Mouse (Mus musculus) testis, adult 2 months (tissue): ENCODE measurements at regions not wholly inside any gene's neighbourhood (a gene's known extent, or its start where the extent isn't known, plus 50 kb on each side); places are given as distances from the start of the nearest gene placed in this dataset.

Experiments used
- H3K27ac ChIP-seq: fragments of 200-500 bp; 2 replicates; pipeline ENCODE4 v1.5.1; 2012; ENCODE audit warnings: low read depth, low read length; ENCODE audit not compliant: control insufficient read depth, insufficient read depth
- H3K27me3 ChIP-seq: fragments of 200-500 bp; 2 replicates; pipeline ENCODE4 v1.6.1; 2012; ENCODE audit warnings: mild to moderate bottlenecking, low read length, moderate library complexity; ENCODE audit not compliant: control insufficient read depth, insufficient read depth
- H3K36me3 ChIP-seq: fragments of 200-500 bp; 2 replicates; pipeline ENCODE4 v1.6.1; 2012; ENCODE audit warnings: mild to moderate bottlenecking, low read length; ENCODE audit not compliant: control insufficient read depth, insufficient read depth
- H3K4me1 ChIP-seq: fragments of 200-500 bp; 2 replicates; pipeline ENCODE4 v1.6.1; 2012; ENCODE audit warnings: low read length; ENCODE audit not compliant: control insufficient read depth, insufficient read depth
- H3K4me3 ChIP-seq: fragments of 200-500 bp; 2 replicates; pipeline ENCODE4 v1.5.1; 2012; ENCODE audit warnings: low read depth, mild to moderate bottlenecking, low read length, moderate library complexity, mixed read lengths; ENCODE audit not compliant: control insufficient read depth
- CTCF ChIP-seq: fragments of 200-500 bp; IDR thresholded peaks from 2 replicates; pipeline ENCODE4 v1.5.1; 2012; ENCODE audit warnings: low read depth, mild to moderate bottlenecking, inconsistent platforms, low read length, moderate library complexity; ENCODE audit not compliant: control insufficient read depth, insufficient read depth, insufficient replicate concordance
- POLR2A ChIP-seq: fragments of 200-500 bp; IDR thresholded peaks from 2 replicates; pipeline ENCODE4 v1.6.1; 2012; ENCODE audit warnings: low read depth, mild to moderate bottlenecking, inconsistent platforms, low read length, moderate library complexity; ENCODE audit not compliant: control insufficient read depth

- Histone ChIP-seq H3K27me3 (no peaks in the 10 kb centered on the region), H3K27ac (no peak overlapping the region), H3K36me3 (no peaks in the 10 kb centered on the region), H3K4me1 (no peaks in the 10 kb centered on the region), H3K4me3 (no peak overlapping the region)
- TF ChIP-seq CTCF (no peak), POLR2A (no peak)
Measured at GRCm38 (mm10) chr9:61673575-61674203, 240.7 kb downstream of the Rplp1 start.

- H3K36me3 ChIP-seq, result no peaks in the 10 kb centered on the region
Measured at GRCm38 (mm10) chr9:61670986-61671385, 243.4 kb downstream of the Rplp1 start.

GRCm38 (mm10) chr9:61669729-61670520, 244.4 kb downstream of the Rplp1 start:
- no peaks in the 10 kb centered on the region for H3K36me3 ChIP-seq
- no peak overlapping the region for H3K4me3 ChIP-seq
- TF ChIP-seq CTCF (no peak), POLR2A (no peak)
- H3K27me3 ChIP-seq, result no peaks in the 10 kb centered on the region
- no peak overlapping the region for H3K27ac ChIP-seq
- H3K4me1 ChIP-seq, result no peaks in the 10 kb centered on the region

More at GRCm38 (mm10) chr9:61670986-61671385, 243.4 kb downstream of the Rplp1 start:
- no peak overlapping the region for H3K27ac ChIP-seq
- H3K4me3 ChIP-seq, result no peak overlapping the region
- no peaks in the 10 kb centered on the region for H3K27me3 ChIP-seq
- H3K4me1 ChIP-seq, result no peaks in the 10 kb centered on the region
- TF ChIP-seq CTCF, result no peak
- no peak for TF ChIP-seq POLR2A

- no peak overlapping the region for H3K27ac ChIP-seq
- no peaks in the 10 kb centered on the region for H3K36me3 ChIP-seq
- no peaks in the 10 kb centered on the region for H3K4me1 ChIP-seq
- H3K4me3 ChIP-seq, result no peak overlapping the region
- TF ChIP-seq CTCF, result no peak
- TF ChIP-seq POLR2A, result no peak
- no peaks in the 10 kb centered on the region for H3K27me3 ChIP-seq
Measured at GRCm38 (mm10) chr9:61668723-61669122, 245.6 kb downstream of the Rplp1 start.

GRCm38 (mm10) chr9:61668157-61668697, 246.1 kb downstream of the Rplp1 start:
- TF ChIP-seq CTCF (no peak), POLR2A (no peak)
- no peaks in the 10 kb centered on the region for H3K36me3 ChIP-seq
- no peaks in the 10 kb centered on the region for H3K4me1 ChIP-seq
- H3K27me3 ChIP-seq, result no peaks in the 10 kb centered on the region
- no peak overlapping the region for H3K27ac ChIP-seq
- no peak overlapping the region for H3K4me3 ChIP-seq

- no peak overlapping the region for H3K27ac ChIP-seq
- no peak for TF ChIP-seq POLR2A
- TF ChIP-seq CTCF, result no peak
- no peaks in the 10 kb centered on the region for H3K27me3 ChIP-seq
- no peak overlapping the region for H3K4me3 ChIP-seq
- H3K4me1 ChIP-seq, result no peaks in the 10 kb centered on the region; the same call in 1 of the 2 replicates
- no peaks in the 10 kb centered on the region for H3K36me3 ChIP-seq
Measured at GRCm38 (mm10) chr9:61667453-61668074, 246.8 kb downstream of the Rplp1 start.
